Comparison of ENCODE assay signal across 26 mouse cellular contexts in genomic region chr6:43361248-43361647, GRCm38 (mm10). TPM values are rescaled to one million over a fixed set of nuclear protein-coding genes. Genes with fewer than 3 reads are reported as not detected.
"Had no signal": no experiment of that assay in that cellular context is flagged by ENCODE, and none has a peak within 500 bp of the region (broad histone marks: within the 10 kb centered on the region; RNA-seq: fewer than 3 reads in every experiment).

No protein-coding gene starts in this region.

- H3K4me1 ChIP-seq: liver, embryonic 13.5 days; stomach, embryonic 15.5 days had no signal

- H3K9ac ChIP-seq: kidney, embryonic 15.5 days; liver, embryonic 13.5 days; midbrain, embryonic 12.5 days; stomach, embryonic 15.5 days had no signal

- H3K27me3 ChIP-seq: kidney, embryonic 15.5 days; liver, embryonic 13.5 days; midbrain, embryonic 12.5 days; stomach, embryonic 15.5 days had no signal

- H3K4me3 ChIP-seq: kidney, embryonic 15.5 days; left cerebral cortex, adult 2 months; liver, embryonic 13.5 days; midbrain, embryonic 12.5 days; stomach, embryonic 15.5 days had no signal

- DNase-seq: kidney, adult 11 months; kidney, adult 8-10 months; kidney, postnatal 10 days; kidney, postnatal 36 days; layer of hippocampus, postnatal 36 days; liver, embryonic 13.5 days; lung, adult 2 months; lung, postnatal 14 days; lung, postnatal 4 days; retina, postnatal 1 day; right cerebral cortex, postnatal 25 days; spleen, adult 18-20 months; thymus, postnatal 25 days had no signal

- H3K27ac ChIP-seq: kidney, embryonic 15.5 days; left cerebral cortex, adult 2 months; liver, embryonic 13.5 days; midbrain, embryonic 12.5 days; stomach, embryonic 15.5 days had no signal

- H3K36me3 ChIP-seq: kidney, embryonic 15.5 days; liver, embryonic 13.5 days; midbrain, embryonic 12.5 days; stomach, embryonic 15.5 days had no signal

- H3K4me2 ChIP-seq: kidney, embryonic 15.5 days; liver, embryonic 13.5 days; midbrain, embryonic 12.5 days; stomach, embryonic 15.5 days had no signal

- H3K9me3 ChIP-seq: kidney, embryonic 15.5 days; liver, embryonic 13.5 days; midbrain, embryonic 12.5 days; stomach, embryonic 15.5 days had no signal

RNA-seq across cellular contexts. Expression of gene Nobox, which starts 51.9 kb away (rescaled TPM):
- total RNA-seq: layer of hippocampus, adult 8-10 months; layer of hippocampus, postnatal 10 days; layer of hippocampus, postnatal 36 days; left cerebral cortex, adult 2 months; left cerebral cortex, postnatal 10 days; liver, adult 2 months; megakaryocyte progenitor cell, adult 5-6 weeks; megakaryocyte-erythroid progenitor cell, adult 5-6 weeks; neutrophil, adult 5-6 weeks had no signal
- polyA plus RNA-seq: kidney, embryonic 15.5 days; limb, embryonic 11.5 days; liver, embryonic 13.5 days; liver, embryonic 16.5 days; midbrain, embryonic 12.5 days had no signal
